Comparison of ENCODE assay signal across 15 mouse cellular contexts in genomic region chr9:67428306-67429047, GRCm38 (mm10).
DNase-seq lines count a peak whose midpoint lies in the region; ATAC-seq and TF ChIP-seq lines count a peak whose summit lies in the region.
"Had no signal": no experiment of that assay in that cellular context is flagged by ENCODE, and none has a peak within 500 bp of the region (broad histone marks: within the 10 kb centered on the region; RNA-seq: fewer than 3 reads in every experiment).

No protein-coding gene starts in this region.

- TF ChIP-seq EP300 in lung, postnatal 0 days (IDR thresholded peaks at IDR 0.05) = no peak

- no peak overlapping the region for H3K27ac ChIP-seq in lung, postnatal 0 days (ENCODE audit: low read length)
- peak overlapping the region; percentile 87 to 94 for H3K27ac ChIP-seq in heart, embryonic 14.5 days (replicated peaks in 1 of 2; ENCODE audit: control insufficient read depth in 1 of 2, insufficient read depth in 1 of 2, low read depth in 2 of 2, low read length in 2 of 2)
- no peak overlapping the region for H3K27ac ChIP-seq in limb, embryonic 14.5 days (replicated peaks; ENCODE audit: low read depth, low read length)

- DNase-seq in lung, postnatal 0 days (ENCODE audit: low spot score) = peak; percentile 13
- DNase-seq in lung, postnatal 14 days = no peak
- peak; percentile 46 to 54 for DNase-seq in kidney, adult 8-10 months
- DNase-seq in limb, embryonic 14.5 days (ENCODE audit: low spot score) = no peak
- DNase-seq in thymus, postnatal 4 days = no peak
- DNase-seq in layer of hippocampus, adult 8-10 months (ENCODE audit: low spot score in 2 of 2) = no peak
- DNase-seq: cerebellum, adult 2 months; forebrain, postnatal 0 days; gastrocnemius, postnatal 10 days had no signal

- H3K4me2 ChIP-seq in lung, postnatal 0 days (replicated peaks; ENCODE audit: low read depth, low read length) = no peak overlapping the region
- peak overlapping the region; percentile 66 for H3K4me2 ChIP-seq in heart, embryonic 14.5 days (ENCODE audit: low read length)
- H3K4me2 ChIP-seq in limb, embryonic 14.5 days (replicated peaks; ENCODE audit: low read depth, low read length, severe bottlenecking) = no peak overlapping the region
- H3K4me2 ChIP-seq: midbrain, embryonic 11.5 days had no signal

- TF ChIP-seq CTCF in lung, postnatal 0 days (IDR thresholded peaks at IDR 0.05) = no peak

- peak; percentile 16; the same call in 1 of the 2 replicates for ATAC-seq in lung, postnatal 0 days
- ATAC-seq in heart, embryonic 14.5 days (ENCODE audit: insufficient number of reproducible peaks, insufficient read depth, low FRiP score, low read depth) = peak; percentile 64
- peak; percentile 44; the same call in 1 of the 2 replicates for ATAC-seq in limb, embryonic 14.5 days (ENCODE audit: low FRiP score, low read depth)
- no peak for ATAC-seq in erythroid progenitor cell, adult 5-6 weeks (replicated peaks; ENCODE audit: low FRiP score, poor library complexity, severe bottlenecking)
- ATAC-seq: activated CD4-positive, CD25-positive, alpha-beta regulatory T cell, adult 4 months; forebrain, postnatal 0 days; inflammation-experienced regulatory T-cells, adult 6 months had no signal

- H3K4me3 ChIP-seq in lung, postnatal 0 days (ENCODE audit: low read depth, low read length) = no peak overlapping the region
- peak overlapping the region; percentile 18 to 22 for H3K4me3 ChIP-seq in heart, embryonic 14.5 days (ENCODE audit: control insufficient read depth in 1 of 2, insufficient read depth in 1 of 2, low read depth in 1 of 2, low read length in 2 of 2)
- H3K4me3 ChIP-seq in limb, embryonic 14.5 days (replicated peaks; ENCODE audit: low read length) = no peak overlapping the region
- H3K4me3 ChIP-seq: erythroblast, embryonic 14.5 days had no signal

- no peaks in the 10 kb centered on the region for H3K4me1 ChIP-seq in lung, postnatal 0 days (ENCODE audit: insufficient read depth, low read depth, low read length)
- peaks cover 18 to 39% of the 10 kb centered on the region in 2 experiments for H3K4me1 ChIP-seq in heart, embryonic 14.5 days (ENCODE audit: control insufficient read depth in 2 of 2, insufficient read depth in 2 of 2, low read length in 2 of 2)
- H3K4me1 ChIP-seq in limb, embryonic 14.5 days (ENCODE audit: control insufficient read depth, insufficient read depth, low read length) = no peaks in the 10 kb centered on the region

- no peaks in the 10 kb centered on the region for H3K36me3 ChIP-seq in lung, postnatal 0 days (ENCODE audit: insufficient read depth, low read length)
- no peaks in the 10 kb centered on the region for H3K36me3 ChIP-seq in heart, embryonic 14.5 days (ENCODE audit: control insufficient read depth, insufficient read depth, low read length)
- H3K36me3 ChIP-seq in limb, embryonic 14.5 days (ENCODE audit: control insufficient read depth, insufficient read depth, low read length) = no peaks in the 10 kb centered on the region

- H3K9me3 ChIP-seq in lung, postnatal 0 days (ENCODE audit: low read length) = no peaks in the 10 kb centered on the region
- no peaks in the 10 kb centered on the region for H3K9me3 ChIP-seq in heart, embryonic 14.5 days (ENCODE audit: control insufficient read depth, low read length)
- H3K9me3 ChIP-seq in limb, embryonic 14.5 days (ENCODE audit: control insufficient read depth, low read length) = no peaks in the 10 kb centered on the region

- no peak for TF ChIP-seq POLR2A in limb, embryonic 14.5 days (IDR thresholded peaks at IDR 0.05; ENCODE audit: borderline replicate concordance, extremely low read depth, insufficient read depth, insufficient read length)

- 73% methylated on average over 15 of the region's 15 CpGs for WGBS in lung, postnatal 0 days
- 37% methylated on average over 15 of the region's 15 CpGs for WGBS in heart, embryonic 14.5 days
- 86% methylated on average over 15 of the region's 15 CpGs for WGBS in limb, embryonic 14.5 days

- no peaks in the 10 kb centered on the region for H3K27me3 ChIP-seq in lung, postnatal 0 days (replicated peaks; ENCODE audit: insufficient read depth, low read length)
- no peaks in the 10 kb centered on the region for H3K27me3 ChIP-seq in heart, embryonic 14.5 days (ENCODE audit: control insufficient read depth, insufficient read depth, low read length)
- no peaks in the 10 kb centered on the region for H3K27me3 ChIP-seq in limb, embryonic 14.5 days (ENCODE audit: control insufficient read depth, insufficient read depth, low read length)

- H3K9ac ChIP-seq in lung, postnatal 0 days (replicated peaks; ENCODE audit: low read depth) = no peak overlapping the region
- H3K9ac ChIP-seq in heart, embryonic 14.5 days (ENCODE audit: low read length) = peak overlapping the region; percentile 64
- no peak overlapping the region for H3K9ac ChIP-seq in limb, embryonic 14.5 days (ENCODE audit: low read depth, low read length, severe bottlenecking)
- H3K9ac ChIP-seq: forebrain, postnatal 0 days had no signal

Comparison
In these comparisons a context has a peak if more than half of its experiments do, and no peak if none do; other contexts are left out.
1. DNase-seq: peak in lung, postnatal 0 days (single experiment) and kidney, adult 8-10 months (2 of 2); none in lung, postnatal 14 days (single experiment), limb, embryonic 14.5 days (single experiment), thymus, postnatal 4 days (single experiment) and layer of hippocampus, adult 8-10 months (0 of 2).
2. H3K27ac ChIP-seq: peak in heart, embryonic 14.5 days (2 of 2); none in lung, postnatal 0 days (single experiment) and limb, embryonic 14.5 days (single experiment).
3. H3K4me3 ChIP-seq: peak in heart, embryonic 14.5 days (2 of 2); none in lung, postnatal 0 days (single experiment) and limb, embryonic 14.5 days (single experiment).